Comparison of ENCODE assay signal across 1 mouse cellular context in genomic region chr11:61361515-61362190, GRCm38 (mm10).
TF ChIP-seq lines count a peak whose summit lies in the region.

No protein-coding gene starts in this region.

TF ChIP-seq in ES-E14, 5 proteins besides CTCF, POLR2A, EP300 and RAD21 (continued from another document):
- TF ChIP-seq MAFK (IDR thresholded peaks at IDR 0.05; ENCODE audit: insufficient read depth, low read depth, low read length) (no peak), ZC3H11A (IDR thresholded peaks at IDR 0.05; ENCODE audit: borderline replicate concordance, low read depth, low read length) (no peak)
